Mouse (Mus musculus) left cerebral cortex, adult 18-20 months (tissue): Measurements from ENCODE around the gene B020011L13Rik. TPM values are rescaled to one million over a fixed set of nuclear protein-coding genes. Genes with fewer than 3 reads are reported as not detected.
"Not testable (repeated sequence)": the region's sequence is repeated elsewhere in the genome, so short reads cannot be mapped to it uniquely, and the experiment has no call there.

Experiments used
- DNase-seq, 2 experiments: peaks; one replicate each; pipeline ENCODE4 v3.0.0; 2021 to 2022; ENCODE audit warnings: low spot score in 2 of 2, mixed read lengths in 1 of 2
- long read RNA-seq, 2 experiments: library from polyadenylated mRNA; stranded (forward); transcript quantifications; one replicate each; pipeline ENCODE4 v2.0.0; 2021
- total RNA-seq, 2 experiments: library from RNA; stranded (reverse); gene quantifications; 2 replicates each; pipeline ENCODE4 v1.2.3; 2021

B020011L13Rik gene
- not detected for total RNA-seq
- long read RNA-seq, experiment 1, result 0 reads
- long read RNA-seq, experiment 2, result 0 reads

- not testable (repeated sequence) for DNase-seq
Observed at GRCm38 (mm10) chr1:117780833-117781232, at the start of gene B020011L13Rik. B020011L13Rik (plus strand) TSS chr1:117781133.

- DNase-seq, result not testable (repeated sequence)
Observed at GRCm38 (mm10) chr1:117816271-117816670, 35.3 kb downstream of the B020011L13Rik start.

- not testable (repeated sequence) for DNase-seq
Observed at GRCm38 (mm10) chr1:117829781-117830180, 48.8 kb downstream of the B020011L13Rik start, which contains the start of gene Gm28360. Gm28360 (plus strand) TSS chr1:117830081.

GRCm38 (mm10) chr1:117851718-117852117 is 70.8 kb downstream of the B020011L13Rik start:
- DNase-seq, result not testable (repeated sequence)

Other genes starting within 250 kb of the B020011L13Rik start
- not detected for gene Gm28363, start 84.0 kb upstream of the B020011L13Rik start, total RNA-seq
- gene Gm28360, start 48.9 kb downstream of the B020011L13Rik start, total RNA-seq, result not detected
- gene Gm28168, start 146.9 kb downstream of the B020011L13Rik start, total RNA-seq, result not detected
- gene Gm7145, start 184.8 kb downstream of the B020011L13Rik start, total RNA-seq, result not detected